Mouse (Mus musculus) liver, adult 2 months (tissue): ENCODE measurements at regions not wholly inside any gene's neighbourhood (a gene's known extent, or its start where the extent isn't known, plus 50 kb on each side); places are given as distances from the start of the nearest gene placed in this dataset.

ENCODE experiments used
- DNase-seq: peaks from one replicate; pipeline ENCODE4 v3.0.0-alpha.2; 2011; ENCODE audit warnings: low read depth, low spot score; ENCODE audit errors: extremely low read depth
- H3K27ac ChIP-seq: fragments of 200-500 bp; replicated peaks from 2 replicates; pipeline ENCODE4 v1.5.1; 2012; ENCODE audit warnings: low read depth, mild to moderate bottlenecking, control low read depth, inconsistent platforms, low read length; ENCODE audit not compliant: insufficient read depth
- H3K27me3 ChIP-seq: fragments of 200-500 bp; 2 replicates; pipeline ENCODE4 v1.6.1; 2012; ENCODE audit warnings: mild to moderate bottlenecking, moderate library complexity, low read length, inconsistent platforms; ENCODE audit not compliant: control insufficient read depth, insufficient read depth
- H3K36me3 ChIP-seq: fragments of 200-500 bp; 2 replicates; pipeline ENCODE4 v1.6.1; 2012; ENCODE audit warnings: low read length, inconsistent platforms; ENCODE audit not compliant: control insufficient read depth, insufficient read depth
- H3K4me1 ChIP-seq: fragments of 200-500 bp; 2 replicates; pipeline ENCODE4 v1.6.1; 2011; ENCODE audit warnings: low read length; ENCODE audit not compliant: control insufficient read depth, insufficient read depth
- H3K4me3 ChIP-seq: fragments of 200-500 bp; 2 replicates; pipeline ENCODE4 v1.5.1; 2011; ENCODE audit warnings: low read depth, mild to moderate bottlenecking, control low read depth, low read length, moderate library complexity; ENCODE audit not compliant: insufficient read depth
- H3K79me2 ChIP-seq: fragments of 200-500 bp; 2 replicates; pipeline ENCODE4 v1.6.1; 2012; ENCODE audit warnings: inconsistent platforms, mild to moderate bottlenecking, low read length, moderate library complexity; ENCODE audit not compliant: control insufficient read depth, insufficient read depth
- H3K9ac ChIP-seq: fragments of 200-500 bp; 2 replicates; pipeline ENCODE4 v1.6.1; 2012; ENCODE audit warnings: low read depth, mild to moderate bottlenecking, control low read depth, inconsistent platforms, low read length
- CTCF ChIP-seq: fragments of 200-500 bp; IDR thresholded peaks from 2 replicates; pipeline ENCODE4 v1.5.1; 2011; ENCODE audit warnings: low read depth, low read length, control low read depth
- POLR2A ChIP-seq: fragments of 200-500 bp; IDR thresholded peaks from 2 replicates; pipeline ENCODE4 v1.6.1; 2011; ENCODE audit warnings: low read length, control low read depth; ENCODE audit not compliant: insufficient read depth; ENCODE audit errors: extremely low read depth
- WGBS: fragments of 180-500 bp; shearing (Covaris S2); methylation state at CpG from one replicate; pipeline ENCODE4 v1.1.7; 2018; 5-methylcytosine and 5-hydroxymethylcytosine counted together

DNA sequence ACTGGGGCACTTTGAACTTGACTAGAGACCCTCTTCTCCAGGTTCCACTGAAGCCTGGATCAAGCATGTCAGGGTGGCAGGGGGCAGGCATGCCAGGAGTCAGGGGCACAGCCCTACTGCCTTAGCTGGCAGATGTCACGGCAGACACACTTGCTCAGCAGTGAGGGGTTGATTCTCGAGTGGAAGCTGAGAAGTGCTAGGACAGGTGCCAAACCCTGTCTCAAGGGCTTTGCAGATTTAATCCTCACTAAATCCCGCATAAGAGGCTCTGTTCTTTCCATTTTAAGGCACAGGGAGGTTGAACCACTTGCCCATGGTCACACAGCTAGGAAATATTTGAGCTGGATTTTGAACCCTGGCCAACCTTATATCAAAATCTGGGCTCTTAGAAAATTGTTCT, 223.5 kb upstream of the Mvb12b start:
- Histone ChIP-seq H3K27me3 (no peaks in the 10 kb centered on the region), H3K36me3 (no peaks in the 10 kb centered on the region), H3K4me1 (no peaks in the 10 kb centered on the region), H3K4me3 (no peak overlapping the region), H3K79me2 (no peaks in the 10 kb centered on the region), H3K9ac (no peak overlapping the region), H3K27ac (no peak overlapping the region)
- no peak for DNase-seq
- TF ChIP-seq POLR2A: no peak
- TF ChIP-seq CTCF: no peak
- WGBS: 57% methylated on average over 3 of the region's 3 CpGs

- Histone ChIP-seq H3K9ac (no peak overlapping the region), H3K36me3 (no peaks in the 10 kb centered on the region), H3K27me3 (no peaks in the 10 kb centered on the region), H3K4me1 (no peaks in the 10 kb centered on the region), H3K79me2 (no peaks in the 10 kb centered on the region), H3K4me3 (no peak overlapping the region), H3K27ac (no peak overlapping the region)
- no peak for DNase-seq
- TF ChIP-seq POLR2A (no peak), CTCF (no peak)
- WGBS: 82% methylated on average over 17 of the region's 17 CpGs
These were observed 222.8 kb upstream of the Mvb12b start for GRCm38 (mm10) chr2:34110582-34110981.

DNA sequence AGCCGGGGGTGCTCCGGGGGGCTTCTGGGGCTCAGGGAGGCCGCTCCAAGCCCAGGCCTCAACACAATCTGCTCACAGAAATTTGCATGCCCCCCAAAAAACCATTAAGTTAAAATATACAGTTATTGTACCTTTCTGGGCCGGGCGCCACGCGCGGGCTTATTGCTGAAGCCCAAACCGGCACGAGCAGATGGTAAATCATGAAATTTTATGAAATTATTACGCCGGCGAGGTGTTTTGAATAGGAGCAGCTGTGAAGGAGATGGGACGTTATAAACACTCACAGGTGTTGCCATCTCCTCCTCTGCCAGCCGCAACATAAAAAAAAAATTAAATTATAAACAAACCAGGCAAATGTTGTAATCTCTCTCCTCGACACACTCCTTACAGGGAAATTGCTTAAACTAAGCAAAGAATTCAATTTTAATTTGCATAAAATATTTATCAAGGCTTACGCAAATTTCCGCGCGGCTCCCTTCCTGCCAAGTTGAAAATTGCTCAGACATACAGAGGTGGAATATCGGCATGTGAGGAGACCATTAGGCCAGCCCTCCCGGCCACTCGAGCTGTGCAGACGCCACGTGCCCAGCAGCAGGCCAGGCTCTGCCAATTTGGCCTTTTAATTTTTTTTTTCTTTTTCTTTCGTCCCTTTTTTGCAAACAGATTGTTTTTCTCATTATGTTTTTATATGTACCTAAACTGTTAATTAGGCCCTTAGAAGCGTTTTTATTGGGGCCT, 220.0 kb upstream of the Mvb12b start:
- Histone ChIP-seq H3K36me3 (no peaks in the 10 kb centered on the region), H3K4me3 (no peak overlapping the region), H3K27ac (no peak overlapping the region), H3K9ac (no peak overlapping the region), H3K79me2 (no peaks in the 10 kb centered on the region), H3K27me3 (no peaks in the 10 kb centered on the region), H3K4me1 (no peaks in the 10 kb centered on the region)
- TF ChIP-seq CTCF: no peak
- TF ChIP-seq POLR2A: no peak
- 84% methylated on average over 27 of the region's 27 CpGs for WGBS
- no peak for DNase-seq

DNA sequence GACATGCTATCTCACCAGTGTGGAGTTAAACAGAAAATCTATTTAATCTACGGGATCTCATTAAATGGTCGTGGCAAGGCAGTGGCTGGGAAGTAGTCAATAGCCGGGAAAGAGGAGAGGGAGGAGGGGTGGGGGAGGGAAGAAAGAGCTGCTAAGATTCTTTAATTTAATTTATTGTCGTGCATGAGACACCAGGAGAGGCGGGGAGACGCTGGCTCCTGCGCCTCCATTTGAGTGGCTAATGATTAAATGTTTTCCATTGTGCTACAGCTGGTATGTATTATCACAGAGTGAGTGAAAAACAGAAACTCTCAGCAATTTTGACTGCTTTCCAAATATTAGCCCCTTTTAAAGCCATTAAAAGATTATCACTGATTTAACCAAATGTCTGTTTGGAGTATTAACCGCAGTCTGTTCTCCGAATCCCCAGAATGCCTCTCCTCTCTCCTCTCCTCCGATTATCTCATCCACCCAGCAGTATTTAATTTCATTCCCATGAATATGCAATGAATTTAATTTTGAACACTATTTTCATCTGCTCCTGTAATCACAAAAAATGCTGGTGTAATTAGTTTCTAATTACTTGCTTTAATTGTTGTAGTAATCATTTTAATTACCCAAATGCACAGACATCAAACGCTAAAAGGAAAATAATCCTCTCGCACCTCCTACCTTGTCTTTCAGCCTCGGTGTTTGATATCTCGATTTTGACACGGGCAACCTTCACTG, 219.3 kb upstream of the Mvb12b start:
- Histone ChIP-seq H3K4me1 (no peaks in the 10 kb centered on the region), H3K36me3 (no peaks in the 10 kb centered on the region), H3K27me3 (no peaks in the 10 kb centered on the region), H3K27ac (no peak overlapping the region), H3K79me2 (no peaks in the 10 kb centered on the region), H3K4me3 (no peak overlapping the region), H3K9ac (no peak overlapping the region)
- 55% methylated on average over 15 of the region's 15 CpGs for WGBS
- TF ChIP-seq CTCF (no peak), POLR2A (no peak)
- no peak for DNase-seq

- no peak for DNase-seq
- no peaks in the 10 kb centered on the region for H3K4me1 ChIP-seq
- H3K27me3 ChIP-seq: no peaks in the 10 kb centered on the region
- H3K79me2 ChIP-seq: no peaks in the 10 kb centered on the region
- no peak for TF ChIP-seq CTCF
- TF ChIP-seq POLR2A: no peak
- H3K27ac ChIP-seq: no peak overlapping the region
- 88% methylated on average over 9 of the region's 9 CpGs for WGBS
- no peak overlapping the region for H3K9ac ChIP-seq
- no peaks in the 10 kb centered on the region for H3K36me3 ChIP-seq
- H3K4me3 ChIP-seq: no peak overlapping the region
These were observed 218.5 kb upstream of the Mvb12b start for GRCm38 (mm10) chr2:34106245-34106644.
